ENCODE assay signal across 8 mouse cellular contexts in the genomic region with DNA sequence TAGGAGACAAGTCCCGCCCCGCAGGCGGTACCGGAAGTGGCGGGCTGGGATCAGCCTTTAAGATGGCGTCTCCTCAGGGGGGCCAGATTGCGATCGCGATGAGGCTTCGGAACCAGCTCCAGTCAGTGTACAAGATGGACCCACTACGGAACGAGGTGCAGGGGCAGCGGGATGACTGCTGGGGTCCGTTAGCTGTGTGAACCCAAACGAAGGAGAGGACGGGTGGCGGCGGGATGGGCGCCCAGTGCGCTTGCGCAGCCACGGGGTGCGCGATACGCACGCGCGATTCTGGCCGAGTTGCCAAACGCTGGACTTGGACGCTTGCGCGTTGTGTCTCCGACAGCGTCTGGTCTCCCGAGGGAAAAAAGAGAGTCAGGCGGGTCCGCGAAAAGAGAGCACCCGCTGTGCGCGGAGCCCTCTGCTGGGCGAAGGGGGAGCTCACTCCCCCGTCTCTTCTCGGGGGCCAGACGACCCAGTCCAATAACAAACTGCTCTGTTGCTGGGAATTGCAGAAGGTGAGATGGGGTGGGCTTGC. TPM values are rescaled to one million over a fixed set of nuclear protein-coding genes. Genes with fewer than 3 reads are reported as not detected.
A peak's percentile ranks its signal among the peaks of the same experiment; 100 is the strongest.
DNase-seq lines count a peak whose midpoint lies in the region; ATAC-seq lines count a peak whose summit lies in the region.

No protein-coding gene starts in this region.

- DNase-seq in ZHBTc4 (ENCODE audit: low read depth, low spot score): peak; percentile 98
- DNase-seq in gastrocnemius, adult 8-10 months (ENCODE audit: low spot score in 2 of 2): peak; percentile 99 to 100
- peak; percentile 96 for DNase-seq in hindlimb bud, embryonic 11.5 days (ENCODE audit: extremely low spot score, low read depth, low spot score)
- DNase-seq in left cerebral cortex, adult 8-10 months (ENCODE audit: low spot score in 2 of 2): peak; percentile 97 to 100
- DNase-seq in right cerebral cortex, postnatal 10 days (ENCODE audit: low spot score in 2 of 2): peak; percentile 98 to 100
- peak; percentile 100 for DNase-seq in urinary bladder, postnatal 25 days (ENCODE audit: low spot score)

- H3K4me1 ChIP-seq in megakaryocyte, embryonic 14.5 days: peaks cover 23% of the 10 kb centered on the region

- peak overlapping the region; percentile 99 for H3K4me3 ChIP-seq in megakaryocyte, embryonic 14.5 days (replicated peaks)

- H3K9me3 ChIP-seq in megakaryocyte, embryonic 14.5 days: no peaks in the 10 kb centered on the region

- peaks cover 32% of the 10 kb centered on the region for H3K36me3 ChIP-seq in megakaryocyte, embryonic 14.5 days (replicated peaks; ENCODE audit: low read length)

- peak; percentile 93 for ATAC-seq in common myeloid progenitor, adult 5-6 weeks (replicated peaks; ENCODE audit: low read depth, poor library complexity, severe bottlenecking)

- peaks cover 31% of the 10 kb centered on the region for H3K27me3 ChIP-seq in megakaryocyte, embryonic 14.5 days (replicated peaks)

RNA-seq across cellular contexts. Expression of a gene that starts 0.7 kb away (rescaled TPM):
- total RNA-seq in common myeloid progenitor, adult 5-6 weeks (2017): 9.3 and 16.8 TPM in 2 replicates
- total RNA-seq in gastrocnemius, adult 8-10 months (2022): 1 to 10 TPM; 6.2 to 9.4 (median 7.5) TPM
- 10 to 100 TPM; 26.2 to 31.0 (median 27.2) TPM for total RNA-seq in left cerebral cortex, adult 8-10 months (2022)
- polyA plus RNA-seq in megakaryocyte, embryonic 14.5 days (2012; ENCODE audit: insufficient read depth, low replicate concordance): 6.8 and 7.3 TPM in 2 replicates

RNA-seq across cellular contexts. Expression of a gene that starts 7.8 kb away (rescaled TPM):
- not detected in 2 replicates for total RNA-seq in common myeloid progenitor, adult 5-6 weeks (2017)
- under 1 TPM in 2 of 4 experiments, not detected in 2; 0.63 to 0.94 TPM for total RNA-seq in gastrocnemius, adult 8-10 months (2022)
- under 1 TPM in 1 of 4 experiments, not detected in 3; 0.77 TPM for total RNA-seq in left cerebral cortex, adult 8-10 months (2022)
- 3.3 TPM in 1 of 2 replicates, not detected in the other for polyA plus RNA-seq in megakaryocyte, embryonic 14.5 days (2012; ENCODE audit: insufficient read depth, low replicate concordance)

RNA-seq across cellular contexts. Expression of a gene that starts 8.3 kb away (rescaled TPM):
- total RNA-seq in common myeloid progenitor, adult 5-6 weeks (2017): not detected in 2 replicates
- total RNA-seq in gastrocnemius, adult 8-10 months (2022): not detected
- not detected for total RNA-seq in left cerebral cortex, adult 8-10 months (2022)
- polyA plus RNA-seq in megakaryocyte, embryonic 14.5 days (2012; ENCODE audit: insufficient read depth, low replicate concordance): not detected in 2 replicates

RNA-seq across cellular contexts. Expression of a gene that starts 20.7 kb away (rescaled TPM):
- 0.78 TPM in 1 of 2 replicates, not detected in the other for total RNA-seq in common myeloid progenitor, adult 5-6 weeks (2017)
- total RNA-seq in gastrocnemius, adult 8-10 months (2022): under 1 TPM; 0.24 to 0.52 (median 0.33) TPM
- total RNA-seq in left cerebral cortex, adult 8-10 months (2022): 1 to 10 TPM in 2 of 4 experiments, under 1 TPM in 2; 0.67 to 1.5 (median 1.1) TPM
- polyA plus RNA-seq in megakaryocyte, embryonic 14.5 days (2012; ENCODE audit: insufficient read depth, low replicate concordance): 0.22 TPM in 1 of 2 replicates, not detected in the other

RNA-seq across cellular contexts. Expression of a gene that starts 23.0 kb away (rescaled TPM):
- 0.41 TPM in 1 of 2 replicates, not detected in the other for total RNA-seq in common myeloid progenitor, adult 5-6 weeks (2017)
- 1 to 10 TPM in 3 of 4 experiments, not detected in 1; 1.1 to 2.3 (median 1.3) TPM for total RNA-seq in gastrocnemius, adult 8-10 months (2022)
- total RNA-seq in left cerebral cortex, adult 8-10 months (2022): 10 to 100 TPM in 1 of 4 experiments, 1 to 10 TPM in 3; 6.5 to 10.1 (median 8.7) TPM
- polyA plus RNA-seq in megakaryocyte, embryonic 14.5 days (2012; ENCODE audit: insufficient read depth, low replicate concordance): 1.8 and 2.0 TPM in 2 replicates

Comparison
In these comparisons a context has a peak if more than half of its experiments do, and no peak if none do; other contexts are left out.
1. Peak in every context shown above with its lines: DNase-seq, ATAC-seq and H3K4me3 ChIP-seq.